Mouse (Mus musculus) liver, embryonic 14 days (tissue): ENCODE data around the gene Cyp26b1. TPM values are rescaled to one million over a fixed set of nuclear protein-coding genes. Genes with fewer than 3 reads are reported as not detected.

Source experiments
- polyA plus RNA-seq: library from polyadenylated mRNA; depleted of rRNA; stranded (reverse); fragments of >200 nt; gene quantifications from 2 replicates; pipeline ENCODE4 v1.2.3, GENCODE M21; 2012; rRNA removed

The Cyp26b1 gene
- polyA plus RNA-seq: 0.03 and 0.05 TPM in 2 replicates

GRCm38 (mm10) chr6:84593693-84594092 lies at the start of gene Cyp26b1:
Gene Cyp26b1 (minus strand): TSS chr6:84593908.

